11 mouse cellular contexts compared by ENCODE assay signal in the genomic region with DNA sequence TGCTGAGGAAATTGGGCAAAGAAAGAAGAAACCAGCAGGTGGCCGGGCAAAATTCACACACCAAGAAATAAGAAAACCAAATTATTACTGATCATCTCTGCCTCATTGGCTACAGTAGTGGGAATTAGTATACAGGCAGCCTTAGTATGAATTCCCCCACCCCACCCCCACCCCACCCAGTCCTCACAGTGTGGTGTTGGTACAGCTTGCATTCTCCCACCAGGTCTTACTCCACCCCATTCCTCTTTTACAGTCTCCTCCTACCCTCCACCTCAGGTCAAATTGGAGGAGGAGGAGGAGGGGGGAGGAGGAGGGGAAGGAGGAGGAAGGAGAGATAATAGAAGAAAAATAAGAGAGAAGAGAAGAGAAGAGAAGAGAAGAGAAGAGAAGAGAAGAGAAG. TPM values are rescaled to one million over a fixed set of nuclear protein-coding genes. Genes with fewer than 3 reads are reported as not detected.
DNase-seq lines count a peak whose midpoint lies in the region; ATAC-seq lines count a peak whose summit lies in the region.
"Had no signal": no experiment of that assay in that cellular context is flagged by ENCODE, and none has a peak within 500 bp of the region (broad histone marks: within the 10 kb centered on the region; RNA-seq: fewer than 3 reads in every experiment).

No protein-coding gene starts in this region.

- ATAC-seq in forebrain, embryonic 15.5 days (replicated peaks): 0 out of 2 replicates have a peak, but pooled peaks have one; percentile 23

- H3K4me3 ChIP-seq in forebrain, embryonic 15.5 days: peak overlapping the region; percentile 79
- peak overlapping the region; percentile 83 for H3K4me3 ChIP-seq in midbrain, embryonic 10.5 days

- peaks cover 40% of the 10 kb centered on the region for H3K4me1 ChIP-seq in forebrain, embryonic 15.5 days
- H3K4me1 ChIP-seq in midbrain, embryonic 10.5 days: peaks cover 83% of the 10 kb centered on the region

- no peaks in the 10 kb centered on the region for H3K9me3 ChIP-seq in forebrain, embryonic 15.5 days
- no peaks in the 10 kb centered on the region for H3K9me3 ChIP-seq in midbrain, embryonic 10.5 days (replicated peaks)
- H3K9me3 ChIP-seq: limb, embryonic 15.5 days had no signal

- H3K27me3 ChIP-seq in forebrain, embryonic 15.5 days: no peaks in the 10 kb centered on the region
- peaks cover 44% of the 10 kb centered on the region for H3K27me3 ChIP-seq in midbrain, embryonic 10.5 days (ENCODE audit: low read depth, poor library complexity, severe bottlenecking)

- H3K4me2 ChIP-seq in forebrain, embryonic 15.5 days (replicated peaks): peak overlapping the region; percentile 78

- peak overlapping the region; percentile 99 for H3K27ac ChIP-seq in forebrain, embryonic 15.5 days (replicated peaks)
- H3K27ac ChIP-seq in midbrain, embryonic 10.5 days (replicated peaks): peak overlapping the region; percentile 94
- H3K27ac ChIP-seq: limb, embryonic 15.5 days had no signal

- DNase-seq in heart, adult 11 months: peak; percentile 81
- DNase-seq in heart, postnatal 4 days: no peak
- peak; percentile 72 for DNase-seq in 3T3-L1 (ENCODE audit: low read depth, low spot score)
- DNase-seq in midbrain, embryonic 10.5 days (ENCODE audit: low spot score): peak; percentile 9
- no peak for DNase-seq in layer of hippocampus, postnatal 14 days (ENCODE audit: low spot score in 2 of 2)
- no peak for DNase-seq in urinary bladder, postnatal 36 days (ENCODE audit: low spot score in 2 of 2)
- DNase-seq in adrenal gland, postnatal 25 days: no peak

- H3K36me3 ChIP-seq in forebrain, embryonic 15.5 days: peaks cover 2% of the 10 kb centered on the region; the same call in 1 of the 2 replicates
- H3K36me3 ChIP-seq in midbrain, embryonic 10.5 days: peaks cover 36% of the 10 kb centered on the region
- H3K36me3 ChIP-seq: limb, embryonic 15.5 days had no signal

- WGBS in forebrain, embryonic 15.5 days: 15% methylated on average over 1 of the region's 1 CpGs
- WGBS in midbrain, embryonic 10.5 days: 24% methylated on average over 1 of the region's 1 CpGs

- H3K9ac ChIP-seq in forebrain, embryonic 15.5 days (replicated peaks): peak overlapping the region; percentile 95

RNA-seq across cellular contexts. Expression of gene Meis2, which starts 6.0 kb away (rescaled TPM):
- 10 to 100 TPM; 33.2 to 36.6 TPM for total RNA-seq in heart, postnatal 4 days (2021)
- polyA plus RNA-seq in forebrain, embryonic 15.5 days (2015; fragmentation: Nextera tagmentation; extraction: Ambion mirVana): 155 and 167 TPM in 2 replicates
- polyA plus RNA-seq in midbrain, embryonic 10.5 days (2016; fragmentation: Nextera tagmentation; extraction: Ambion mirVana): 34.4 and 44.0 TPM in 2 replicates
- total RNA-seq in layer of hippocampus, postnatal 14 days (2021): 10 to 100 TPM; 34.6 to 34.8 TPM
- total RNA-seq in adrenal gland, postnatal 25 days (2021): 258 and 277 TPM in 2 replicates
- total RNA-seq: granulocyte monocyte progenitor cell, adult 5-6 weeks; neutrophil, adult 5-6 weeks had no signal

Comparison
In these comparisons a context has a peak if more than half of its experiments do, and no peak if none do; other contexts are left out.
1. DNase-seq: peak in heart, adult 11 months (single experiment), 3T3-L1 (single experiment) and midbrain, embryonic 10.5 days (single experiment); none in heart, postnatal 4 days (single experiment), layer of hippocampus, postnatal 14 days (0 of 2), urinary bladder, postnatal 36 days (0 of 2) and adrenal gland, postnatal 25 days (single experiment).